Mouse (Mus musculus) embryonic stem cell, embryonic (primary cell): ENCODE results near the gene Pex11g.

ENCODE experiments used
- CTCF ChIA-PET, 4 experiments: fragments of 300-600 bp in 2 of 4; fragments of 350-600 bp in 2 of 4; sonication (Branson Sonifier 250); formaldehyde crosslinking; loops; one replicate each; lab custom pipeline; 2022; ENCODE audit warnings: inconsistent platforms in 2 of 4; lab: Charles Lee
- POLR2A ChIA-PET, 4 experiments: fragments of 300-600 bp in 2 of 4; fragments of 350-600 bp in 2 of 4; sonication (Branson Sonifier 250); formaldehyde crosslinking; loops; one replicate each; lab custom pipeline; 2022; ENCODE audit warnings: antibody characterized with exemption in 4 of 4, inconsistent platforms in 1 of 4; lab: Charles Lee

Gene Pex11g

DNA sequence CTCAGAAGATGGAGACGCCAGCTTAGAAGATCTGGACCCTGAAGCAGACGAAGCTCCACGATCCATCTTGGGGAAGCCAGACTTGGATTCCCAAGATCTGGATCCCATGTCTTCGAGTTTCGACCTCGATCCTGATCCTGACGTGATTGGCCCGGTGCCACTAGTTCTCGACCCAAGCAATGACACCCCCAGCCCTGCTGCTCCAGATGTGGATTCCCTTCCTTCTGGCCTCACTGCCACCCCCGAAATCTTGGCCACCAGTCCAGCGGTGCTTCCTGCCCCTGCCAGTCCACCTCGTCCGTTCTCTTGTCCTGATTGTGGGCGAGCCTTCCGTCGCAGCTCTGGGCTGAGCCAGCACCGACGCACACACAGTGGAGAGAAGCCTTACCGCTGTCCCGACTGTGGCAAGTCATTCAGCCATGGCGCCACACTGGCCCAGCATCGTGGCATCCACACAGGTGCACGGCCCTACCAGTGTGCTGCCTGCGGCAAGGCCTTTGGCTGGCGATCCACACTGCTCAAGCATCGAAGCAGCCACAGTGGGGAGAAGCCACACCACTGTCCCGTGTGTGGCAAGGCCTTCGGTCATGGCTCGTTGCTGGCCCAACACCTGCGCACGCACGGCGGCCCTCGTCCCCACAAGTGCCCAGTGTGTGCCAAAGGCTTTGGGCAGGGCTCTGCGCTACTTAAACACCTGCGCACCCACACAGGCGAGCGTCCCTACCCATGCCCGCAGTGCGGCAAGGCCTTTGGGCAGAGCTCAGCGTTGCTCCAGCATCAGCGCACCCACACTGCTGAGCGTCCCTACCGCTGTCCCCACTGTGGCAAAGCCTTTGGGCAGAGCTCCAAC, 28.3 kb upstream of the Pex11g start:
- CTCF ChIA-PET, result interaction anchor here in 2 of 4 experiments (0.6 to 1.6 kb wide), 8 partner anchors 21 to 321 kb away, joined by 3 to 5 read pairs (median 3); partner anchors contain the start of genes Pex11g (in 1 of the 2) and Trappc5 (in 1 of the 2)
- POLR2A ChIA-PET, result interaction anchor here (0.6 to 3.2 kb wide), 41 partner anchors 9 to 216 kb away, joined by 3 to 35 read pairs (median 4); partner anchors contain the start of genes C330021F23Rik (in 3 of the 4), Camsap3 (in 2 of the 4), Fcor (in 2 of the 4) and Pex11g (in 2 of the 4)

DNA sequence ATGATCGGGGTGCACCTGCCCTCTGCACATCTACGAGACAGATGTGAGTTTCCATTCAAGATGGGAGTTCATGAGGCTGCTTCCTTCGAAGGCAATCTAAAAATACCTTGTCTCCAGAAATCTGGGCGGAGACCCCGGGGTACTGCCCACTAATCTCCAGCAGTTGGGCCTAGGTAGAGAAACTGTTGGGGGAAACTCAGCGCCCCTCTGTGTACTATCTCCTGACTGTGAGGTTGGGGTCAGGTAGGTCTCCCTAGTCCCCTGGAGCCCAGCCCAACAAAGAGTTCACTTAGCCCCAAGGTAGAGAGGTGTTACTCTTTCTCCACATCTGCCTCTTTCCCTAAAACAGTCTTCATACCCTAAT, 26.3 kb upstream of the Pex11g start:
- ChIA-PET POLR2A (interaction anchor here (0.6 to 3.6 kb wide), 20 partner anchors 7 to 753 kb away, joined by 3 to 21 read pairs (median 4); partner anchors contain the start of genes Camsap3 (in 1 of the 4), Fcor (in 1 of the 4), Mcoln1 (in 1 of the 4) and Pex11g (in 1 of the 4)), CTCF (interaction anchor here in 2 of 4 experiments (1.1 to 1.6 kb wide), 3 partner anchors 43 to 183 kb away, joined by 3 to 6 read pairs (median 5); partner anchors contain the start of gene Trappc5 (in 2 of the 2))

DNA sequence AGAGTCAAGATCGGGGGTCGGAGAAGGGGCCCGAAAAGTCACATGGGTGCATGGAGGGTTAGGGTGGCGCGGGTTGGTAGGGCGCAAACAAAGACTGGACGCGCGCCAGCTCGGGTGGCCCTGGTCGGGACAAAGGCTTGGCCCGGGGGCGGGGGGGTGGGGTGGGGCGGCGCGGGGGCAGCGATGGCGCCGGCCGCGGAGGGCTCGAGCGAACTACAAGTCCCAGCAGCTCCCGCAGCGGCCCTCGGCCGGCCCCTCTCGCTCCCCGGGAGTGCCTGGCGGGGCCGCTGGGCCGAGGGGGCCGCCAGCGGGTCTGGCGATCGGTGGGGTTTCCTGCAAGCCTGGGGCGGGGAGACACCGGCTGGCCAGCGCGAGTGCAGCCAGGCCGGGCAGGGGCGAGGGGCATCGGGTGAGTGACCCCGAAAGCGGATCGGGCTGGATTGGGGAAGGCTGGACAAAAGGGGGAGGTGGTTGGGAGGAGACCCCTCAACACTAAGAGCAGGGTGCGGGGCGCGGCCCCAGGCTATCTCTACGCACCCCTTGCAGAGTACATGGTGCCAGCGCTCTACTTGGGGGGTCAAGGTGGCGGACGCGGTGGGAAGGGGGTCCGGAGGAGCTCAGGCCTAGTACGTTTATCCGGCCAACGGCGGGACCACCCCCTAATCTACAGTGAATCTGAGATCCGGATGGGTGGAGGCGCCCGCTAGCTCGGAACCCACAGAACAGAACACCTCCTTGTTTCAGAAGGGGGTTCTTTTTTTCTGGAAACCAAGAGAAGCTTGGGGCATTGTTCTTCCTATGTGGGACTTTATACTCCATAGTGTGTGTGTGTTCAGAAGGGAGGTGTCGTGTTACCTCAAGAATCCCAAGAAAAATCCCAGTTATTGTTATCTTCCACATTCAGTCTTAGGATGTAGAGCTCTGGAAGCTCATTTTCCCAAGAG, 25.7 kb upstream of the Pex11g start, which contains the start of gene Zfp358:
Zfp358 (plus strand) TSS at position 238 of the 944 bp plus-strand sequence.
- ChIA-PET CTCF (interaction anchor here in 2 of 4 experiments (0.7 to 1.6 kb wide), 5 partner anchors 42 to 183 kb away, joined by 3 to 6 read pairs (median 5); partner anchors contain the start of gene Trappc5 (in 2 of the 2)), POLR2A (interaction anchor here in 3 of 4 experiments (0.7 to 3.6 kb wide), 21 partner anchors 8 to 754 kb away, joined by 3 to 21 read pairs (median 4); partner anchors contain the start of genes Camsap3 (in 1 of the 3), Fcor (in 1 of the 3), Mcoln1 (in 1 of the 3) and Pex11g (in 1 of the 3))

DNA sequence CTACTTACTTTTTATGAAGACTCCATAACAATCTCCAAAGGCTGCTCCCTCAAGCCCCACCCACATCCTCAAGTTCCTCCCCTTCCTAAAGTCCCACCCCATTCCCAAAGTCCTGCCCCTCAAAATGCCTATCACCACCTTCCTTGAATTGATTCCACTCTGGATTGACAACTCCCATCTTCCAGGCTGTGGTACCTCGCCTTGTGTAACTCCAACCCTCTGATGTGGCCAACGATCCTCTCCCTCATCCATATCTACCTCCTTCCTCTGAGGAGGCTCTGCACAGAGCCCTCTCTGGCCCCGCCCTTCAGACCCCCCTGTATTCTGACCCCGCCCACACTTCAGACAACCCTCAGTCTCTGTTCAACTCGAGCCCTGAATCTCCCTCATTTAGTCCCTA, 17.7 kb upstream of the Pex11g start:
- POLR2A ChIA-PET, result interaction anchor here in 1 of 4 experiments (1.6 kb wide), 1 partner anchor 11 kb away, joined by 10 read pairs; no protein-coding TSS in a partner anchor
- CTCF ChIA-PET, result interaction anchor here in 1 of 4 experiments (0.6 kb wide), 2 partner anchors 9 to 43 kb away, joined by 5 to 6 read pairs; no protein-coding TSS in a partner anchor

DNA sequence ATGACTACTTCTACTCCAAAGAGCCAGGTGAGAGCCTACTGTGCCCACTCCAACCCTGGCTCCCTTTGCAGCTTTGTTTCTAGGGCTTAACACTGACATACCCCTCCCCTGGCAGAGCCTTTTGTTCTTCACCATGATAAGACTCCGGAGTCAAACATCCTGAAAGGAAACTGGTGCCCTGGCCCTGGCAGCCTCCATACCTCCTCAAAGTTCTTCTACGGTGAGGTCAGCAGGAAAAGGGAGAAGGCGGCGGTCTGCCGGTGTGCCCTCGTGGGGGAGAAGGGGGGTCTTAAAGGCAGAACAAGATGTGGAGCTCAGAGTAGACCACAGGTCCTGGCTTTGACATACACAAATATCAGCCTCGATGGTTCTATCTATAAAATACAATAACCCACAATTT, 16.1 kb upstream of the Pex11g start:
- ChIA-PET CTCF (interaction anchor here in 1 of 4 experiments (0.8 to 1.0 kb wide), 2 partner anchors 13 to 32 kb away, joined by 3 to 4 read pairs; partner anchors contain the start of gene Pnpla6), POLR2A (interaction anchor here in 2 of 4 experiments (0.8 to 3.8 kb wide), 9 partner anchors 9 to 191 kb away, joined by 3 to 14 read pairs (median 4); partner anchors contain the start of genes Pex11g (in 1 of the 2) and Zfp358 (in 1 of the 2))

DNA sequence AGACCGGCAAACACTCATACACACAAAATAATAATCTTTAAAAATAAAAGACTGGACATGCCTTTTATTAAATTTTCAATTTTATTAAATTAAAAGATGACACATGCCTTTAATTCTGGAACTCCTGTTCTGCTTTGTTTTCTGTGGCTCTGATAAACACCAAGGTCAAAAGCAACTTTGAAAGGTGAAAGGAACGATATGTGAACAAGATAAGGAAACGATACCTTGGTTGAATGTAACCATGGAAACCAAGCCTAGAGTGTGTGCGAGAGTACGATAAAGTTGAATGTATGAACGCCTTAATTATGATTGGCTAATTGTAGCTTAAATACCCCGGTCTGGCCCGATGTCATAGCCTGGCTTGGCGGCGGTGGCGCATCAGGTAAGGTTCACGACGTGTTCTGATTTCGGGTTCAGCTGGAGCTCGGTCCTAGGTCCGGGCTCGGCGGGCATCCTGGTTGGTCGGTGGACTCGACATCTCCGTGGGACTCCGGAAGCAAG, 14.8 kb upstream of the Pex11g start:
- ChIA-PET CTCF (no interaction called here), POLR2A (interaction anchor here in 2 of 4 experiments (0.5 to 3.8 kb wide), 8 partner anchors 11 to 189 kb away, joined by 3 to 14 read pairs (median 4); partner anchors contain the start of genes Pex11g (in 1 of the 2) and Zfp358 (in 1 of the 2))

DNA sequence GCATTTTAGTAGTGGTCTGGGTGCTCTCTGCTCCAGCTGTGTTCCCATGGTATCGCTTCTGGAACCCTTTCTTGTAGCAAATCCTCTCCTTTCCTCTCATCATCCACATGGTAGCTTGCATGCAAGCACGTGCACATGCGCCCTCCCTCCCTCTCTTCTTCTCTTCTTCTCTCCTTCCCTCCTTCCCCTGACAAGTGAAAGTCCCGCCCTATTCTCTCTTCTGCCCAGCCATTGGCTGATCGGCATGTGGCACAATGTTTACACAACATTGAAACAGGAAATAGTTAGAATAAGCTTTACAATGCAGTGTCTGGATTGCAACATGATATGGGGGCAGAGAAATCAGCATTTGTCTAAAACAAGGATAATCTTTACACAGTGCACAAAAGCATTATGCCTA, 14.1 kb upstream of the Pex11g start:
- CTCF ChIA-PET, result no interaction called here

DNA sequence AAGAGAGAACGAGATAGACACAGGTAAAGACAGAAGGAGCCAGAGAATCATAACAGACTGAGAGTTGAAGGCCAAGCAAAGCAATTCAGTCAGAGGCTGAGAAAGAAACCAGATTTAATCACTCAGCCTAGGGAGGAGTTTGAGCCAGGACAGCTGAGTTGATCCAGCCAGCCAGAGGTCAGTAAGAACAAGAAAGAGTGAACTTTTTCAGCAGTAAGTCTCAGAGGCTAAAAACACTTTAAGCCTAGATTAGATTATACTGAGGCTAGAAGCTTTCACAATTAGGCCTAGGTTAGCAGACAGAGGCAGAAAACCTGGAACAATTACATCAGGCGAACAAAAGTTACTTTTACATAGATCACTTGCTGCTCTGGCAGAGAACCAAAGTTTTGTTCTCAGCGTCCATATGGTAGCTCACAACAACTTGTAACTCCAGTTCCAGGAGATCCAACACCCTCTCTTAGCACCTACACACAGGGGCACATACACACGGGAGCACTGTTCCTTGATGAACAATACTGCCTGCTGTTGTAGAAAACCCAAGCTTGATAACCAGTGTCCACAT, 12.8 kb upstream of the Pex11g start:
- ChIA-PET POLR2A (interaction anchor here in 2 of 4 experiments (0.6 to 1.0 kb wide), 3 partner anchors 16 to 87 kb away, joined by 3 to 6 read pairs (median 3); partner anchors contain the start of genes Arhgef18 (in 1 of the 2) and Mcoln1 (in 1 of the 2)), CTCF (interaction anchor here in 1 of 4 experiments (0.6 to 0.7 kb wide), 2 partner anchors 68 to 104 kb away, joined by 4 to 6 read pairs; no protein-coding TSS in a partner anchor)

More for the DNA sequence above, 14.1 kb upstream of the Pex11g start:
- POLR2A ChIA-PET, result interaction anchor here in 2 of 4 experiments (0.7 to 3.8 kb wide), 4 partner anchors 11 to 185 kb away, joined by 3 to 14 read pairs (median 4); partner anchors contain the start of gene Zfp358 (in 1 of the 2)

DNA sequence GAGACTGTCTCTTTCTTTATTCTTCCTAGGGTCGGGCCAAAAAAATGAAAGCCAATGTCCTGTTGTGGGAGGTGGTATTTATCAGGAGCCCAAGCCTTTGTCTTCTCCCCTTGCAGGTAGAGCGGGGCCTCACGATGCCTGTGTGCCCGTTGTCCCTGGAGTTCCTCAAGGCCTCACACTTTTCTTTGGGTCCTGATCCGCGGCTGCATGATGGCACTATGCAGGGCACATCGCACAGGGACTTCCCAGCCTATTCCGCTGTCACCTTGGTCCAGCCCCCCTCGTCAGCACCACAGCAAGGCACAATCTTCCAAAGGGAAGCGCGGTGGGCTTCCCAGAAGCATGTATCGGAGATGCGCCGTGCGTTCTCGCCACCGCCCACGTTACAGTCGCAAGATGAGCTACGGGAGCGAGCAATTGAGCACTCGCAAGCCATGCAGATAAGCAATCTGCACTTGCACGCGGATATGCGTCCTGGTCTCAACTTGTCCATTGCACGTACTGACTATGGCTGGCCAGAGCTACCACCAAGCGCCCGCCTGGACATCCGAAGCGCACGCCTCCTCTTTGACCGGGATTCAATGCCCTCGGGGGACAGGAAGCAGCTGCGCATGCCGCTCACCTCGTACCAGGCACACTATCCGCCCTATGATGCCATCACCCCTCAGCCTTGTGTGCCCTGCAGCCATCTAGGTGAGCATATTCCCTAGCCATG, 8.4 kb upstream of the Pex11g start:
- POLR2A ChIA-PET, result interaction anchor here in 2 of 4 experiments (0.6 to 1.6 kb wide), 6 partner anchors 16 to 201 kb away, joined by 3 to 4 read pairs (median 3); partner anchors contain the start of genes Trappc5 (in 2 of the 2) and Camsap3 (in 1 of the 2)
- CTCF ChIA-PET, result interaction anchor here in 2 of 4 experiments (0.5 to 1.3 kb wide), 6 partner anchors 9 to 737 kb away, joined by 3 to 6 read pairs (median 6); partner anchors contain the start of gene Fcor (in 1 of the 2)

DNA sequence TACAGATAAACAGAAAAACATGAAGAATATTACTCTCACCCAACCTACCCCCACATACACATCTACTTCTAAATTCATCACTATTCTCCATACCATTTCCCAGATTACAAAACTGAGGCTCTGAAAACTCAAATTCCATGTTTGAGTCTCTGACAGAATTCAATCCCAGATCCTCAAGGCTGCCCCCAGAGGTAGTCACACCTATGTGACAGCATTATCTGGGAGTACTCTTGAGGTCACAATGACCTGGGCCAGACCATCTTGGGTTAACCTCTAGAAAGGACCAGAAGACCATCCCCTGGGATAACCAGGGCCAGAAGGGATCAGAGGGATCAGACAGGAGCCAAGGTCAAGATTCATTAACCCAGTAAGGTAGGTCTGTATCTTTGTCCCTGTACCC, 3.1 kb upstream of the Pex11g start, which contains the start of gene Tex45:
Tex45 (plus strand) TSS at position 301 of the 400 bp plus-strand sequence.
- ChIA-PET POLR2A (interaction anchor here in 1 of 4 experiments (1.0 to 1.2 kb wide), 2 partner anchors 68 to 109 kb away, joined by 3 read pairs; no protein-coding TSS in a partner anchor), CTCF (interaction anchor here in 1 of 4 experiments (0.9 kb wide), 1 partner anchor 206 kb away, joined by 3 read pairs; the partner anchor contains the start of gene Trappc5)

DNA sequence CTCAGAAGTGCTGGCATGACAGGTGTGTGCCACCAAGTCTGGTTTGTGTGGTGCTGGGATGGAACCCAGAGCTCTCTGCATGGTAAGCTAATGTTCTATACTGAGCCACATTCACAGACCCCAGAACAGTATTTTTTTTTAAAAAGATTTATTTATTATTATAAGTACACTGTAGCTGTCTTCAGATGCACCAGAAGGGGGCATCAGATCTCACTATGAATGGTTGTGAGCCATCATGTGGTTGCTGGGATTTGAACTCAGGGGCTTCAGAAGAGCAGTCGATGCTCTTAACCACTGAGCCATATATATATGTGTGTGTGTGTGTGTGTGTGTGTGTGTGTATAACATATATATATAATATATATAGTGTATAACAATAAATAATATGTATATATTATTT, 1.4 kb upstream of the Pex11g start:
- POLR2A ChIA-PET, result interaction anchor here in 3 of 4 experiments (0.7 to 2.8 kb wide), 22 partner anchors 8 to 207 kb away, joined by 3 to 17 read pairs (median 4); partner anchors contain the start of genes Trappc5 (in 3 of the 3), Fcor (in 2 of the 3), Mcemp1 (in 1 of the 3) and Pnpla6 (in 1 of the 3)
- CTCF ChIA-PET, result interaction anchor here (0.6 to 6.8 kb wide), 19 partner anchors 18 to 208 kb away, joined by 3 to 43 read pairs (median 4); partner anchors contain the start of genes Fcor (in 4 of the 4) and Trappc5 (in 3 of the 4)

DNA sequence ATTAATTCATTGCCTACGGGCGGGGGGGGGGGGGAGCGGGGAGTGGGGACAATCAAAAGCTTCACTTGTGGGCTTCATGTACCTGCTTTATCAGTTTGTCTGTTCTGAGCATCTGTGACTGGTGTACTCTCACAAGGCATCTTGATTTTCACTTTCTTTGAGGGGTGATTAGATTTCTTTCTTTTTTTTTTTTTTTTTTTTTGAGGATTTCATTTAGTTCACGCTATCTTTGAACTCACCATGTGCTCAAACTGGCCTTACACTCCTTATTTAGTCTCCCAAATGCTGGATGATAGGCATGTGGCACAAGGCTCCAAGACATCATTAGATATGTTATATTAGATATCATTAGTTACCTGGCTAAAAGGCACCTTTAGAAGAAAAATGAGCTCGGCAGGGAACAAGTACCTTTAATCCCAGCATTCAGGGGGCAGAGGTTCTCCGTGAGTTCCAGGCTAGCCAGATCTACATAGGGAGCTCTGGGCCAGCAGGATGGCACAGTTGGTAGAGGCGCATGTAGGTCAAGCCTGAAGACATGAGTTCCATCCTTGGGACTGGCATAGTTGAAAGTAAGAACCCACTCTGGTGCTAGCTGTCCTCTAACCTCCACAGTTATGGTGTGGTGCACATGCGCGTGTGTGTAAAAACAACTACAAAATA, 536 bp upstream of the Pex11g start:
- CTCF ChIA-PET, result interaction anchor here (0.5 to 6.8 kb wide), 25 partner anchors 17 to 785 kb away, joined by 3 to 43 read pairs (median 4); partner anchors contain the start of genes Fcor (in 4 of the 4), Trappc5 (in 2 of the 4) and Snapc2 (in 1 of the 4)

DNA sequence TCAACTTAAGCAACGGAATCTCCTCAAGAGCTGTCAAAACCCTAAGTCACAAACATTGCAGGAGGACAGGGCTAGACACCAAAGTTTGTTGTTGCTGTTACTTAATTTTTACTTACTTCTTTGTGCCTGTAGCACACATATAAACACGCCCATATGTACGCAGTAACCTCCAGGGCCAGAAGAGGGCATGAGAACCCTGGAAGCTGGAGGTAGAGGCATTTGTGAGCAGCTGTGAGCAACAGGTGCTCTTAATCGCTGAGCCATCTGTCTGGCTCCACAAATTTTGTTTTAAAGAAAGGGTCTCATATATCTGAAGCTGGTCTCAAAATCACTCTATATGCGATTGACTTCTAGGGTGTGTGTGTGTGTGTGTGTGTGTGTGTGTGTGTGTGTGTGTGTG, 3.2 kb downstream of the Pex11g start:
- CTCF ChIA-PET, result interaction anchor here in 3 of 4 experiments (0.6 to 6.8 kb wide), 17 partner anchors 8 to 492 kb away, joined by 3 to 43 read pairs (median 4); partner anchors contain the start of genes Fcor (in 2 of the 3) and Trappc5 (in 2 of the 3)

More for the DNA sequence above, 536 bp upstream of the Pex11g start:
- POLR2A ChIA-PET, result interaction anchor here (0.6 to 2.8 kb wide), 35 partner anchors 7 to 791 kb away, joined by 3 to 17 read pairs (median 4); partner anchors contain the start of genes Trappc5 (in 3 of the 4), Fcor (in 2 of the 4), Ctxn1 (in 1 of the 4) and Mcemp1 (in 1 of the 4)

DNA sequence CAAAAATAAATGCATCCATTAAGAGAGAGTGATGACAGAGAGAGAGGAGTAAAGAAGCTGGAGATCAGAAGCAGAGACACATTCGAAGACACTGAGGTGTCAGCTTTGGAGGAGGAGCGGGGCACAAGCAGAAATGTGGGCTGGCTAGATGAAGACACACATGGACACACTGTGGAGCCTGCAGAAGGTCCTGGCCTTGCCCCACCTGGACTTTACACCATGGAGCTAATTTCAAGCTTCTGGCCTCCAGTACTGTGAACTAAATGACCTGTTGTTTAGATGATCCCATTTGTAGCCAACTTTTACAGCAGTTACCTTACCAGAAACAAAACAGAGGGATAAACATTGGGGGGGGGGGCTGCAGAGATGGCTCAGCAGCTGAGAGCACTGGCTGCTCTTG, 4.2 kb downstream of the Pex11g start:
- POLR2A ChIA-PET, result interaction anchor here in 2 of 4 experiments (0.5 to 2.0 kb wide), 5 partner anchors 7 to 97 kb away, joined by 3 to 7 read pairs (median 5); no protein-coding TSS in a partner anchor
- CTCF ChIA-PET, result interaction anchor here (0.5 to 6.8 kb wide), 8 partner anchors 13 to 493 kb away, joined by 3 to 43 read pairs (median 4); partner anchors contain the start of gene Fcor (in 1 of the 4)

More for the DNA sequence above, 3.2 kb downstream of the Pex11g start:
- POLR2A ChIA-PET, result interaction anchor here in 3 of 4 experiments (0.6 to 2.0 kb wide), 10 partner anchors 9 to 245 kb away, joined by 3 to 10 read pairs (median 4); partner anchors contain the start of genes Mcoln1 (in 1 of the 3) and Trappc5 (in 1 of the 3)
